Mouse (Mus musculus) spleen, adult 2 months (tissue): Measurements from ENCODE around the gene Efcc1.

Source experiments
- CTCF ChIP-seq: fragments of 200-500 bp; IDR thresholded peaks from 2 replicates; pipeline ENCODE4 v1.5.1; 2011; ENCODE audit warnings: mild to moderate bottlenecking, inconsistent platforms; ENCODE audit not compliant: insufficient read depth, insufficient read length, insufficient replicate concordance; ENCODE audit errors: extremely low read depth
- POLR2A ChIP-seq: fragments of 200-500 bp; IDR thresholded peaks from 2 replicates; pipeline ENCODE4 v1.6.1; 2011; ENCODE audit warnings: low read depth, low read length, inconsistent platforms

DNA sequence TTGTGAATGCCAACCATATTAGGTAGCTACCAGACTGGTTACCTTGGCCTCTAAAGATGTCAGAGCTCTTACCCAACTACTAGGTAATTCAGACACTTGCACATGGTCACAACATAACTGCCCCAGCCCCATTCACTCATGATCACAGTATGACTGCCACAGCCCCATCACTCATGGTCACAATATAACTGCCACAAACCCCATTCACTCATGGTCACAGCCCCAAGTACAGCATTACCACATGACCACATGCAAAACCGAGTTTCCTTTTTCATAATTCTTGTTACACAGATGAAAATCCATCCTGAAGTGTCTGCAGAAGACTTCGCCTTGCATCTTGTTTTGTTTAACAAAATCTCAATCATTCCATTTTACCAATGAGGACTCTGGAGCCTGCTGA, 17.4 kb downstream of the Efcc1 start:
- no peak for TF ChIP-seq CTCF
- no peak for TF ChIP-seq POLR2A
